8 mouse cellular contexts compared by ENCODE assay signal in genomic region chr6:94640297-94640696, GRCm38 (mm10). TPM values are rescaled to one million over a fixed set of nuclear protein-coding genes. Genes with fewer than 3 reads are reported as not detected.
A peak's percentile ranks its signal among the peaks of the same experiment; 100 is the strongest.
DNase-seq lines count a peak whose midpoint lies in the region; ATAC-seq and TF ChIP-seq lines count a peak whose summit lies in the region.

No protein-coding gene starts in this region.

- ATAC-seq in heart, embryonic 13.5 days (ENCODE audit: extremely low read depth, insufficient number of reproducible peaks, low FRiP score, low TSS enrichment) = no peak; the same call in 1 of the 2 replicates
- no peak for ATAC-seq in midbrain, postnatal 0 days (ENCODE audit: low FRiP score)
- ATAC-seq in activated CD4-positive, CD25-positive, alpha-beta regulatory T cell, adult 4 months = no peak

- no peak overlapping the region for H3K4me3 ChIP-seq in heart, embryonic 13.5 days
- no peak overlapping the region for H3K4me3 ChIP-seq in midbrain, postnatal 0 days (ENCODE audit: low read depth, low read length)

- H3K4me1 ChIP-seq in heart, embryonic 13.5 days = peaks cover 72% of the 10 kb centered on the region
- H3K4me1 ChIP-seq in midbrain, postnatal 0 days (ENCODE audit: insufficient read depth, low read length) = peaks cover 4% of the 10 kb centered on the region; the same call in 1 of the 2 replicates

- no peaks in the 10 kb centered on the region for H3K9me3 ChIP-seq in heart, embryonic 13.5 days
- H3K9me3 ChIP-seq in midbrain, postnatal 0 days (ENCODE audit: low read length) = no peaks in the 10 kb centered on the region

- peak overlapping the region; percentile 21; the same call in 1 of the 2 replicates for H3K9ac ChIP-seq in heart, embryonic 13.5 days
- no peak overlapping the region for H3K9ac ChIP-seq in midbrain, postnatal 0 days (replicated peaks; ENCODE audit: low read length, poor library complexity, severe bottlenecking)

- TF ChIP-seq CTCF in midbrain, postnatal 0 days (IDR thresholded peaks at IDR 0.05) = no peak

- H3K27ac ChIP-seq in heart, embryonic 13.5 days (replicated peaks) = peak overlapping the region; percentile 57
- H3K27ac ChIP-seq in midbrain, postnatal 0 days (ENCODE audit: low read depth, low read length) = no peak overlapping the region

- H3K4me2 ChIP-seq in heart, embryonic 13.5 days = no peak overlapping the region
- H3K4me2 ChIP-seq in midbrain, postnatal 0 days (ENCODE audit: low read depth, low read length, poor library complexity, severe bottlenecking) = no peak overlapping the region

- DNase-seq in adrenal gland, adult 2 months = peak; percentile 58
- no peak for DNase-seq in adrenal gland, adult 18-20 months (ENCODE audit: low spot score in 2 of 2)
- DNase-seq in right cerebral cortex, postnatal 14 days = peak; percentile 22
- DNase-seq in right cerebral cortex, adult 18-20 months = no peak
- peak; percentile 70 for DNase-seq in midbrain, postnatal 0 days (ENCODE audit: low spot score)
- DNase-seq in right cerebral cortex, postnatal 36 days (ENCODE audit: low spot score in 2 of 2) = no peak

- no peaks in the 10 kb centered on the region for H3K27me3 ChIP-seq in heart, embryonic 13.5 days (replicated peaks)
- no peaks in the 10 kb centered on the region for H3K27me3 ChIP-seq in midbrain, postnatal 0 days (ENCODE audit: insufficient read depth, low read length)

- H3K36me3 ChIP-seq in heart, embryonic 13.5 days = 0 out of 2 replicates have a peak, but pooled peaks cover 2% of the 10 kb centered on the region
- H3K36me3 ChIP-seq in midbrain, postnatal 0 days (ENCODE audit: insufficient read depth, low read length) = no peaks in the 10 kb centered on the region

- 31% methylated on average over 7 of the region's 7 CpGs for WGBS in heart, embryonic 13.5 days
- 40% methylated on average over 7 of the region's 7 CpGs for WGBS in midbrain, postnatal 0 days

RNA-seq across cellular contexts. Expression of gene Lrig1, which starts 59.7 kb away (rescaled TPM):
- 10 to 100 TPM in 1 of 2 experiments, 1 to 10 TPM in 1; 7.7 to 17.6 TPM for total RNA-seq in adrenal gland, adult 2 months (2021)
- polyA plus RNA-seq in adrenal gland, adult 2 months (2012; rRNA removed) = 11.0 and 12.4 TPM in 2 replicates
- 10 to 100 TPM in 1 of 2 experiments, 1 to 10 TPM in 1; 9.6 to 14.1 TPM for total RNA-seq in adrenal gland, adult 18-20 months (2021)
- polyA plus RNA-seq in heart, embryonic 13.5 days (2015; fragmentation: Nextera tagmentation; extraction: Ambion mirVana) = 8.1 and 8.3 TPM in 2 replicates
- 76.3 and 90.8 TPM in 2 replicates for total RNA-seq in midbrain, postnatal 0 days (2014; rRNA removed)
- 16.6 and 22.6 TPM in 2 replicates for polyA plus RNA-seq in midbrain, postnatal 0 days (2015; fragmentation: Nextera tagmentation; extraction: Ambion mirVana)
- polyA plus RNA-seq in activated CD4-positive, CD25-positive, alpha-beta regulatory T cell, adult 4 months (2017; shearing (Covaris generic)) = 10 to 100 TPM; 16.2 to 31.1 TPM

Comparison
In these comparisons a context has a peak if more than half of its experiments do, and no peak if none do; other contexts are left out.
1. DNase-seq: peak in adrenal gland, adult 2 months (single experiment), right cerebral cortex, postnatal 14 days (single experiment) and midbrain, postnatal 0 days (single experiment); none in adrenal gland, adult 18-20 months (0 of 2), right cerebral cortex, adult 18-20 months (single experiment) and right cerebral cortex, postnatal 36 days (0 of 2).